Mouse (Mus musculus) lung, postnatal 0 days (tissue): ENCODE results near the gene Mrc1.

ENCODE experiments used
- CTCF ChIP-seq: IDR thresholded peaks from 2 replicates; pipeline ENCODE4 v1.5.1; 2016; ENCODE audit warnings: antibody characterized with exemption, mild to moderate bottlenecking
- EP300 ChIP-seq: IDR thresholded peaks from 2 replicates; pipeline ENCODE4 v1.6.1; 2016; ENCODE audit warnings: antibody characterized with exemption, mild to moderate bottlenecking, control low read depth

GRCm38 (mm10) chr2:14279256-14279655 lies 50.1 kb downstream of the Mrc1 start:
- no peak for TF ChIP-seq CTCF
- TF ChIP-seq EP300: no peak
